Mouse (Mus musculus) neural tube, embryonic 12.5 days (tissue): Measurements from ENCODE around the gene Tmem116. TPM values are rescaled to one million over a fixed set of nuclear protein-coding genes. Genes with fewer than 3 reads are reported as not detected.
"Not testable (repeated sequence)": the region's sequence is repeated elsewhere in the genome, so short reads cannot be mapped to it uniquely, and the experiment has no call there.

Source experiments
- ATAC-seq: fragments of 200-750 bp; cut with Nextera tagmentation; 2 replicates; pipeline ENCODE4 v1.8.0; 2017; ENCODE audit warnings: low read depth, mild to moderate bottlenecking, moderate TSS enrichment, moderate library complexity; ENCODE audit not compliant: low FRiP score
- H3K27ac ChIP-seq: fragments of 300-500 bp; sonication (generic); 2 replicates; pipeline ENCODE4 v1.5.1; 2016
- H3K27me3 ChIP-seq: fragments of 300-500 bp; sonication (generic); replicated peaks from 2 replicates; pipeline ENCODE4 v1.6.1; 2016; ENCODE audit warnings: mild to moderate bottlenecking
- H3K36me3 ChIP-seq: fragments of 300-500 bp; sonication (generic); 2 replicates; pipeline ENCODE4 v1.6.1; 2016; ENCODE audit warnings: mild to moderate bottlenecking
- H3K4me1 ChIP-seq: fragments of 300-500 bp; sonication (generic); 2 replicates; pipeline ENCODE4 v1.6.1; 2016
- H3K4me2 ChIP-seq: fragments of 300-500 bp; sonication (generic); replicated peaks from 2 replicates; pipeline ENCODE4 v1.6.1; 2016; ENCODE audit warnings: mild to moderate bottlenecking
- H3K4me3 ChIP-seq: fragments of 300-500 bp; sonication (generic); 2 replicates; pipeline ENCODE4 v1.5.1; 2016
- H3K9ac ChIP-seq: fragments of 300-500 bp; sonication (generic); 2 replicates; pipeline ENCODE4 v1.6.1; 2016; ENCODE audit warnings: mild to moderate bottlenecking
- H3K9me3 ChIP-seq: fragments of 300-500 bp; sonication (generic); 2 replicates; pipeline ENCODE4 v1.6.1; 2016; ENCODE audit warnings: mild to moderate bottlenecking
- WGBS: fragments of 180-500 bp; shearing (Covaris S2); methylation state at CpG from one replicate; pipeline ENCODE4 v1.1.7; 2016; 5-methylcytosine and 5-hydroxymethylcytosine counted together
- polyA plus RNA-seq: library from polyadenylated mRNA; unstranded; fragments of >200 nt; fragmentation: Nextera tagmentation; extraction: Ambion mirVana; gene quantifications from 2 replicates; pipeline ENCODE4 v1.2.1, GENCODE M21; 2016

Tmem116 gene
- polyA plus RNA-seq, 1 experiment from 2014 or later, result 1.7 TPM

DNA sequence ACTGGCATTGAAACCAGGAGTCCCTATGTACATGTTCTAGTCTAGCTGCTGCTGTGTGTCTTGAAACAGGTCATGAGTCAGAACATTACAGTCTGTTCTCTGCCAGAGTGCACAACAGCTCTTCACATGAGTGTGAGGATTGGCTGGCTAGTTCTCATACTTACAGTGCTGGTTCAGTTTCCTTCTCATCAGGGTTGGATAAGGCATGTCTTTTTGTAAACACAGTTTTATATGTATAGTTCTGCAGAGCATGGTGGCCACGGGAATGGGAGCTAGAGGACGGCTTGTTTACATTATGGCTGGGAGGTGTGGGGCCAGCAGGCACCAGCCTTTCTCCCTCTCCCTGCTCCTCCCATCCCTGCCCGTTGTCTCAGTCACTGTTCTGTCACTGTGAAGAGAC lies 17.9 kb downstream of the Tmem116 start:
- 44% methylated on average over 3 of the region's 3 CpGs for WGBS
- no peak for ATAC-seq
- H3K27me3 ChIP-seq, result no peaks in the 10 kb centered on the region

GRCm38 (mm10) chr5:121472411-121472810 lies 20.7 kb downstream of the Tmem116 start:
- Histone ChIP-seq H3K36me3 (no peaks in the 10 kb centered on the region), H3K27ac (no peak overlapping the region; the same call in 1 of the 2 replicates), H3K4me1 (no peaks in the 10 kb centered on the region), H3K4me2 (no peak overlapping the region), H3K27me3 (no peaks in the 10 kb centered on the region), H3K4me3 (no peak overlapping the region), H3K9ac (no peak overlapping the region), H3K9me3 (no peaks in the 10 kb centered on the region)
- WGBS, result 93% methylated on average over 2 of the region's 2 CpGs
- no peak for ATAC-seq

More for the DNA sequence above, 17.9 kb downstream of the Tmem116 start:
- no peak overlapping the region for H3K4me3 ChIP-seq
- H3K9ac ChIP-seq, result no peak overlapping the region
- H3K4me1 ChIP-seq, result no peaks in the 10 kb centered on the region
- H3K4me2 ChIP-seq, result no peak overlapping the region
- no peaks in the 10 kb centered on the region for H3K36me3 ChIP-seq
- no peaks in the 10 kb centered on the region for H3K9me3 ChIP-seq
- H3K27ac ChIP-seq, result no peak overlapping the region

- H3K4me2 ChIP-seq, result no peak overlapping the region
- WGBS, result 87% methylated on average over 7 of the region's 7 CpGs
- H3K27ac ChIP-seq, result no peak overlapping the region
- H3K4me3 ChIP-seq, result no peak overlapping the region
- no peaks in the 10 kb centered on the region for H3K4me1 ChIP-seq
- H3K27me3 ChIP-seq, result no peaks in the 10 kb centered on the region
- H3K9ac ChIP-seq, result no peak overlapping the region
- H3K9me3 ChIP-seq, result no peaks in the 10 kb centered on the region
- H3K36me3 ChIP-seq, result no peaks in the 10 kb centered on the region
- no peak for ATAC-seq
These were observed 22.9 kb downstream of the Tmem116 start for GRCm38 (mm10) chr5:121474610-121475009.

GRCm38 (mm10) chr5:121476040-121476439 lies 24.3 kb downstream of the Tmem116 start:
- Histone ChIP-seq H3K27me3 (no peaks in the 10 kb centered on the region), H3K4me1 (no peaks in the 10 kb centered on the region), H3K4me2 (no peak overlapping the region), H3K9me3 (no peaks in the 10 kb centered on the region), H3K9ac (no peak overlapping the region), H3K4me3 (no peak overlapping the region), H3K36me3 (no peaks in the 10 kb centered on the region), H3K27ac (no peak overlapping the region)
- WGBS, result 87% methylated on average over 1 of the region's 1 CpGs
- no peak for ATAC-seq

DNA sequence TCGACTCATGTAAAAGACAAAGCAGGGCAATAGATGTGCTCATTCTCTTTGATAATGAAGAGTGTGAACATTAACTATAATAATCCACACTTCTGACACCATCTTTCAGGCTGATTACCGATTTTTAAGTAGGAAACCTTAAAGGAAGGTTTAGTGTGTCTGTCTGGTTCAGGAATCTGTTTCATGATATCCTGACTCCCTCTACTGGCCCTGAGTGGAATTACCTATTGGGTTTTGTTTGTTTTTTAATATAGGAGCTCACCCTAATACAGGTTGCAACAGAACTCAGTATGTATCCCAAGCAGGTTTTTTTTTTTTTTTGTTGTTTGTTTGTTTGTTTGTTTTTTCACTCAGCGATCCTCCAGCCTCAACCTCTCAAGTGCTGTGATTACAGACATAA lies 26.0 kb downstream of the Tmem116 start:
- H3K4me1 ChIP-seq, result no peaks in the 10 kb centered on the region
- no peak overlapping the region for H3K4me3 ChIP-seq
- ATAC-seq, result no peak
- WGBS, result 43% methylated on average over 3 of the region's 3 CpGs
- no peak overlapping the region for H3K9ac ChIP-seq
- H3K27ac ChIP-seq, result no peak overlapping the region
- H3K4me2 ChIP-seq, result no peak overlapping the region
- H3K36me3 ChIP-seq, result no peaks in the 10 kb centered on the region
- H3K27me3 ChIP-seq, result no peaks in the 10 kb centered on the region
- no peaks in the 10 kb centered on the region for H3K9me3 ChIP-seq

DNA sequence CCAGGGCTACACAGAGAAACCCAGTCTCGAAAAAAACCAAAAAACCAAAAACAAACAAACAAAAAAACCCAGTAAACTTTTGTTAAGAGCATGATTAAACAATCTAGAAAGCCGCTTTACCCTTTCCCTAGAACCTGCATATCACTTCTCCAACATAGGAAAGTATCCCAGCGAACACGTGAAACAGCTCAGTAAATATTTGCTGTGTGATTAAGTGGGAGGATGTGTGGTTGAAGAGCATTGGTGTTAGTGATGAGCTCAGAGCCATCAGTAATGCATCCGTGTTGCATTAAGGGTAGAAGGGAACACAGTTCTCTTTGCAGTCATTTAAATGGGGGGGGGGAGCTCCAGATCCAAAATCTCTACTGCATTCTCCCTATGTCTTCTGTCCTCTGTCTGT lies 33.1 kb downstream of the Tmem116 start:
- 79% methylated on average over 5 of the region's 5 CpGs for WGBS

DNA sequence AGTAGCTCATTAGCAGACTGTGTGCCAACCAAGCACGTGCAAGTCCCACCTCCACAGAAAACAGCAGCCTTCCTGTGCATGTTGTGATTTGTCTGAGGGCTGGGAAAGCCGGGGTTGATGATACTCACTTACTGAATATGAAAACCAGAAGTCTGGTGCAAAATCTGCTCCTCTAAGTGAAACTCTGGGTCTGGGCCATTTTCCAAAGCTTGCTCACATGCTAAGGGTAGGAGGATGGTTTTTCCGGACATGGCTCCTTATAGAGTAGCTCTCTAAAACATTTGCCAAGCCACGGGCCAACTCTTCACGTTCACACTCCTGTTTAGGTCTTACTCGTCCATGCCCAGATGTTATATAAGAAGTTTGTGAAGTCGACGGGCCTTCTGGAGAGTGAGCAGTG lies 41.6 kb downstream of the Tmem116 start:
- Histone ChIP-seq H3K36me3 (no peaks in the 10 kb centered on the region), H3K27me3 (no peaks in the 10 kb centered on the region), H3K4me1 (no peaks in the 10 kb centered on the region), H3K9ac (no peak overlapping the region), H3K27ac (no peak overlapping the region), H3K4me2 (no peak overlapping the region), H3K4me3 (no peak overlapping the region), H3K9me3 (no peaks in the 10 kb centered on the region)
- ATAC-seq, result no peak
- WGBS, result 78% methylated on average over 8 of the region's 8 CpGs

More for the DNA sequence above, 33.1 kb downstream of the Tmem116 start:
- no peak overlapping the region for H3K27ac ChIP-seq
- H3K36me3 ChIP-seq, result no peaks in the 10 kb centered on the region
- H3K27me3 ChIP-seq, result no peaks in the 10 kb centered on the region
- H3K4me1 ChIP-seq, result no peaks in the 10 kb centered on the region
- H3K4me2 ChIP-seq, result no peak overlapping the region
- H3K9me3 ChIP-seq, result no peaks in the 10 kb centered on the region
- H3K4me3 ChIP-seq, result no peak overlapping the region
- no peak overlapping the region for H3K9ac ChIP-seq
- ATAC-seq, result no peak

DNA sequence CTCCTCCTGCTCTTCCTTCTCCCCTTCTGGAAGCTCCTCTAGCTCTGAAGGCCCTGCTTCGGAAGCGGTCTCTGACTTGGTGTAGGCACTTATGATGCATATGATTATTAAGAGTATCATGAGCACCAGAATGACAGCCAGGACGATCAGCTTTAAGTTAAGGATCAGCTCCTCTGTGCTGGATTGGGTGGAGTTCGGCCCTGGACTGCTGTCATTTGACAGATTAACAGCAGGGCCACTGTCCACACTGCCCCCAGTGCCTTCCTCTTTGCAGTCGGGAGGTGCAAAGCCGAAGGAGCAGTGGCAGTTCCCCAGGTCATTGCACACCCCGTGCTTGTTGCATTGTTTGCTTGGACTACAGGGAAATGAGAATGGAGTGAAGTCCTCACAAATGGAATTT lies 49.0 kb downstream of the Tmem116 start:
- Histone ChIP-seq H3K27ac (no peak overlapping the region), H3K4me3 (no peak overlapping the region), H3K9ac (no peak overlapping the region), H3K4me2 (no peak overlapping the region), H3K9me3 (no peaks in the 10 kb centered on the region), H3K36me3 (no peaks in the 10 kb centered on the region), H3K4me1 (no peaks in the 10 kb centered on the region), H3K27me3 (no peaks in the 10 kb centered on the region)
- WGBS, result 74% methylated on average over 7 of the region's 7 CpGs
- no peak for ATAC-seq

DNA sequence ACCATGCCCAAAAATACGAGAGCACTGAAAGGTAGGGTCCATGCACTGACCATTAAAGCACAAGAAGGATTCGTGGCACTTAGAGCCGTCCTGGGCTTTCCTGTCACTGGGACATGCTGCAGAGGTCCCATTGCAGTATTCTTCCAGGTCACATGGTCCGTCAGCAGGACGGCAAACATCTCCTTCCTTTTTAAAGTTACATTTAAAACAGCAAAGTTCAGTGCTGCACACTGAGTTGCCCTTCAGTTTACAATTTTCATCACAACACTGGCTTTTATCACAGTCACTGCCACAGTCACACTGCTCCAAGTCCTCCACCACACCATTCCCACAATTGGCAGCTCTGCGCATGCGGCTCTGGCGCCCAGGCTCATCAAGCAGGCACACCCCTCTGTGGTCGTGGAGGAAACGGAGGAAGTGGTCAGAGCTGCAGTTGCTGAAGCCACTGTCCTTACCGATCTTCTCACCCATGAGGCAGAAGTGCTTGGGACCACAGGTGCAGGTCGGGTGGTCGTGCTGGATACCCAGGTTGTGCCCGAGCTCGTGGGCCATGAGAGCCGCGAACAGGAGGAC lies 49.8 kb downstream of the Tmem116 start:
- not testable (repeated sequence) for ATAC-seq, H3K4me2 ChIP-seq, H3K27me3 ChIP-seq, H3K9ac ChIP-seq, H3K9me3 ChIP-seq, H3K4me1 ChIP-seq, H3K27ac ChIP-seq, H3K4me3 ChIP-seq, H3K36me3 ChIP-seq
- 77% methylated on average over 11 of the region's 17 CpGs for WGBS

DNA sequence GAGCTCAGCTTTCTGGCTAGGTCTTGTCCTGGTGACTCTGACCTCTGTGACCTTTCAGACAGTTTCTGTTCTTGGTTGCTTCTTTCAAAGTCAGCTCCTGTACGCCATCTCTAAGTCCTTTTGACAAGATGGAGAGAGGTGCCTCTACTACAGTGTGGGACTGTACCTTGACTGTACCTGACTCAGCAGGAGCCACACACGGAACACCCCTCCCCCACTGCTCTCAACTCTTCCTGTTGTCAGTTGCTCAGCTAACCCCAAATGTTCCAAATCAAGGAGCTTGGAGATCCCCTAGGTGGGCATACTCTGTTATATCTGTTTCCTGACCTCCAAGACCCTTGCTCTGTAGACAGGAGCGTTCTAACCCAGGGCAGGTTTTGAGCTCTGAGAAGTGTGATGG lies 51.5 kb downstream of the Tmem116 start, which contains the start of gene Adam1b:
Adam1b (minus strand) TSS at position 205 of the 400 bp plus-strand sequence.
- no peaks in the 10 kb centered on the region for H3K27me3 ChIP-seq

GRCm38 (mm10) chr5:121506846-121507245 lies 55.2 kb downstream of the Tmem116 start:
- ATAC-seq, result no peak
- WGBS, result 96% methylated on average over 1 of the region's 1 CpGs

More for the DNA sequence above, 51.5 kb downstream of the Tmem116 start, which contains the start of gene Adam1b:
- no peak for ATAC-seq
- Histone ChIP-seq H3K4me1 (no peaks in the 10 kb centered on the region), H3K9ac (no peak within 1 kb of the TSS), H3K4me2 (no peak within 1 kb of the TSS), H3K4me3 (no peak within 1 kb of the TSS), H3K9me3 (no peaks in the 10 kb centered on the region), H3K36me3 (no peaks in the 10 kb centered on the region), H3K27ac (no peak within 1 kb of the TSS)
- WGBS, result 88% methylated on average over 3 of the region's 3 CpGs

GRCm38 (mm10) chr5:121510009-121510408 lies 58.3 kb downstream of the Tmem116 start:
- WGBS, result 87% methylated on average over 7 of the region's 7 CpGs
- ATAC-seq, result no peak
- no peaks in the 10 kb centered on the region for H3K27me3 ChIP-seq

More at GRCm38 (mm10) chr5:121506846-121507245, 55.2 kb downstream of the Tmem116 start:
- Histone ChIP-seq H3K4me1 (no peaks in the 10 kb centered on the region), H3K27me3 (no peaks in the 10 kb centered on the region), H3K36me3 (no peaks in the 10 kb centered on the region), H3K9me3 (no peaks in the 10 kb centered on the region), H3K9ac (no peak overlapping the region), H3K4me2 (no peak overlapping the region), H3K27ac (no peak overlapping the region), H3K4me3 (no peak overlapping the region)

GRCm38 (mm10) chr5:121518983-121519382 lies 67.3 kb downstream of the Tmem116 start:
- Histone ChIP-seq H3K27ac (no peak overlapping the region), H3K27me3 (no peaks in the 10 kb centered on the region), H3K4me3 (no peak overlapping the region), H3K9me3 (no peaks in the 10 kb centered on the region), H3K4me1 (no peaks in the 10 kb centered on the region), H3K4me2 (no peak overlapping the region), H3K36me3 (peaks cover 39% of the 10 kb centered on the region), H3K9ac (no peak overlapping the region)
- WGBS, result 93% methylated on average over 9 of the region's 9 CpGs
- no peak for ATAC-seq

More at GRCm38 (mm10) chr5:121510009-121510408, 58.3 kb downstream of the Tmem116 start:
- Histone ChIP-seq H3K27ac (no peak overlapping the region), H3K9me3 (no peaks in the 10 kb centered on the region), H3K4me3 (no peak overlapping the region), H3K9ac (no peak overlapping the region), H3K4me1 (no peaks in the 10 kb centered on the region), H3K4me2 (no peak overlapping the region), H3K36me3 (no peaks in the 10 kb centered on the region)
